Mouse (Mus musculus) frontal cortex, adult (tissue): ENCODE data around the gene Gm27027.

ENCODE experiments used
- ATAC-seq: cut with Nextera tagmentation; 2 replicates; pipeline ENCODE4 v1.9.2; 2017; ENCODE audit warnings: mild to moderate bottlenecking, moderate library complexity, mixed read lengths; ENCODE audit not compliant: low TSS enrichment

Gm27027 gene

GRCm38 (mm10) chr2:93976436-93977252, 19.5 kb downstream of the Gm27027 start:
- ATAC-seq: peak; percentile 70

GRCm38 (mm10) chr2:93975526-93976435, 20.4 kb downstream of the Gm27027 start:
- no peak for ATAC-seq

GRCm38 (mm10) chr2:93975041-93975440, 21.1 kb downstream of the Gm27027 start:
- ATAC-seq: no peak

DNA sequence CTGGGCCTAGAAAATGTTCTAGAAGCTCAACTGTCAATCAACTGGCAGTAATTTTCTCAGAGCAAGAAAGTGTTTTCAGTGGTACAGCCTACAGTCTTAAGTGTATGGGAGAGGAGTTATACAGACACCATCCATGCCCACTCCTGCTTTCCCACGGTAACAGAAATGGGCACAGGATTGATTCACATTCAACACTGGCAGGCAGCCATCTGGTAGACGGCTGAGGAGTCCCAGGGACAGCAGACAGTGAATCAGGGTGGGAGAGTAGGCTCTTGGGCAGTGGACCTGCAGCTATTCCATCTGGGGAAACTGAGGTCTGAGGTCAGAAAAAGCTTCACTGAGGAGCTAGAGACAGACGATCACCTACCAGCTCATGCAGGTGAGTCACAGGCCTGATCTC, 24.5 kb downstream of the Gm27027 start:
- ATAC-seq: 0 out of 2 replicates have a peak, but pooled peaks have one; percentile 31

DNA sequence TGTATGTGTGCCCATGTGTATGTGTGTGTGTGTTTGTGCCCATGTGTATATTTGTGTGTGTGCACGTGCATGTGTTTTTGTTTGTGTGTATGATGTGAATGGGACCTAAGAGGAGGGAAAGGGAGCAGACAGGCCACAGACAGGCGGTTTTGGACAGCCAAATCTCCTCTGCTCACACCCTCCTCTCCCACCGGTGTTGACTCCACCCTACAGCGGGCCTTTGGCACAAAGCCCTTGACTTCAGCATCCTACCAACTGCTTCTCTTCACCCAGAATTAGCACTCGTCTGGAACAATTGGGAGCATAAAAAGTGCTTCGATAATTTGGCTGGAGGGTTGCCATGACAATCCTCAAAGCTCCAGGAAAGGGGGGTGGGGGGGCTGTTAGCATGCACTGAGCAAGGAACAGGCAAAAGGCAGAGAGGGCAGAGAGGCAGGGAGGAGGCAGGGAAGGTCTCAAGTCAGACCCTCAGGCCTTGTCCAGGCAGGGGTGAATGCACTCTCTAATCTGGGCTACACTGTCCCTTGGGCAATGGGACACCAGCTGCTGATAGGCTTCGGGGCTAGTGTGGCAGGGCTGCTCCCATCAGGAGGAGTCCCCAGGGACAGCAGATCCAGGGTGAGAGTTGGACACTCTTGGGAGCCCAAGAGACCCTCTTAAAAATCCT, 31.5 kb downstream of the Gm27027 start:
- peak; percentile 44; the same call in 1 of the 2 replicates for ATAC-seq

DNA sequence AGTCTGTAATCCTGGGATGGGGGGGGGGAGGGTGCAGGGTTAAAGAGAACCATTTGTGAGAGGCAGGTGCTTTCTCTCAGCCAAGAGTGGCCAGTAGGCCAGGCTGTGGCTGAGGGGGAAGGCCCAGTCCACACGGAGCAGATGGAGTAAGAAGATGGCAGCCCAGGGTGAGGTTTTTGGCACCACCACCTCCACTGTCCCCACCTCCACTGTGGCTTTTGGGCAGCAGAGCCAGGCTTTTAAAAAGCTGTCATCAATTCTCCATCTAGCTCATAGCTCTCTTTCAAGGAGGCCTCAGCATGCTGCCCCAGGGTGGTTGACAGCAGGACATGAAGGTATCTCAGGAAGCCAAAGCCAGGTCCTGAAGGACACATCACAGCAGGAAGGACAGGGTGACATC, 32.4 kb downstream of the Gm27027 start:
- no peak for ATAC-seq

- ATAC-seq: no peak
Observed at GRCm38 (mm10) chr2:93961716-93962115, 34.4 kb downstream of the Gm27027 start.

DNA sequence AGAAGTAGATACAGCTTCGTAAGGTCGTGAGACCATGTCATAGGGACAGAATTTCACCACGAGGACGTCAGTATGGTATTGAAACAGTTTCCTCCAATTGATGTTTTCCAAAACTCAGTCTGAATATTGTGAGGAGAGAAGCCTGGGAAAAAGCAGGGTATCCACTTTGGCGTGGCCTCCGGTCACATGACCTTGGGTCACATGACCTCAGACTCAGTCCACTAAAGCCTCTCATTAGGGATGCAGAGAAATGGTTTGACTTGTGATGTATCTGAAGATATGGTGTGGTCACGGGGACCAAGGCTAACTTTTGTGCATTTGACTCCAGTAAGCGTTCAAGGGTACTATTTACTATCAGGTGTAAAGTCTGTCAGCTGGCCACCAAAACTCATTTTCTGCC, 36.8 kb downstream of the Gm27027 start:
- ATAC-seq: no peak

GRCm38 (mm10) chr2:93958216-93958615, 37.9 kb downstream of the Gm27027 start:
- ATAC-seq: peak; percentile 33

GRCm38 (mm10) chr2:93957785-93958175, 38.4 kb downstream of the Gm27027 start:
- no peak for ATAC-seq

DNA sequence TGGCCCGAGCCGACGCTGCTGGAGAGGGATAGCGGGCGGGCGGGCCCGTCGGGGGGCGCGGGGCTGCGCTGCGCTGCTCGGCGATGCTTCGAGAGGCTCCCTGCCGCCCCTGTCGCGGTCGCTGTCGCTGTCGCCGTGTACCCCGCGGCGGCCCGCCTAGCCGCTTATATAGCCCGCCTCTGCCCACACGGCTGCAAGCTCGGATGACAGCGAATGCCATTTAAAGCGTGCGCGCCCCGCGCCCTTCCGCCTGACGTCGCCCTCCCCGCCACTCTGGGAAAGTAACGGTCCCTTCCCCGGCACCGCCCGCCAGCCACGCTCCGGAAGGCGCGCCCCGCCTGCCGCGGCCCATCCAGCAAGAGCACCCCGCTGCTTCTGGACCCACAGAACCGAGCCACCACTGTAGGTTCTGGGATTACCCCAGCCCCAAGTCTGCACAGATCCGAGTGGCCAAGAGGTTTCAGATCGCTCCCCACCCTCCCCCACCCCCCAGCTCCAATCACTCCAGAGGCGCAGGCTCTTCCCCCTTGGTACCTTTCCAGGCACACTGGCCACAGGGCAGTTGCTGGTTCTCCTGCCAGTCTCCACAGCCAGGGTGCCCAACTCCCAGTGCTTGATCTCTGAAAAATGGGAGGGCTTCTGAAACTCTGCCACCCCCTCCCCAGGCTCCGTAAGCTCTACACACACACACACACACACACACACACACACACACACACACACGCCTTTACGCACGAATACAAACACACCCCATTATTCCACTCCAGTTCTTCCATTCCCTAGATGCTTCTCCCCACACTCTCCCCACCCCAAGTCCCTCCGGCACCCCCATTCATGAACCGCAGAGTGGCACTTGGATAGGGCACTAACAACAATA, 39.0 kb downstream of the Gm27027 start, which contains the start of gene Gm13889:
Gm13889 (minus strand) TSS at position 294 of the 877 bp plus-strand sequence.
- ATAC-seq: peak; percentile 38

DNA sequence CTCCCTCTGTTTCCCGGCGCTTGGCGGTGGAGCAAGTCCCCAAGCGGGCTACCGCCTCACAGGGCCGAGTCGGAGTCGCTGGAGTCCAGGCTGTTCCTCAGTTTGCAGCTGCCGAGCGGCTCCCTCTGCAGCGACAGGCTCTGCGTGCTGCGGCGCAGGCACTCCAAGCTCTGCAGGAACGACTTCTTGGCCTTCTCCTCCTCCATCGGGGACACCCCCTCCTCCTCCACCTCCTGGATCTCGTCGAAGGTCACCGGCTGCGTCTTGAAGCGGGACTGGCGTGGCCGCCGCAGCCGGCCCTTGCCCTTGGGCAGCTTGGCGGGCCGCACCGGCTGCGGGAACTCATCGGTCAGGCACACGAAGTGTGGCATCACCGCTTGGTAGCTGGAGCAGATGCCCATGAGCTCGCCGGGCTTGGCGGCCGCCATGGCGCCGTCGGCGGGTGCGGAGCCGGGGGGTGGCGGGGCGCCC, 39.8 kb downstream of the Gm27027 start:
- ATAC-seq: peak; percentile 56

GRCm38 (mm10) chr2:93955886-93956285, 40.3 kb downstream of the Gm27027 start:
- no peak for ATAC-seq

DNA sequence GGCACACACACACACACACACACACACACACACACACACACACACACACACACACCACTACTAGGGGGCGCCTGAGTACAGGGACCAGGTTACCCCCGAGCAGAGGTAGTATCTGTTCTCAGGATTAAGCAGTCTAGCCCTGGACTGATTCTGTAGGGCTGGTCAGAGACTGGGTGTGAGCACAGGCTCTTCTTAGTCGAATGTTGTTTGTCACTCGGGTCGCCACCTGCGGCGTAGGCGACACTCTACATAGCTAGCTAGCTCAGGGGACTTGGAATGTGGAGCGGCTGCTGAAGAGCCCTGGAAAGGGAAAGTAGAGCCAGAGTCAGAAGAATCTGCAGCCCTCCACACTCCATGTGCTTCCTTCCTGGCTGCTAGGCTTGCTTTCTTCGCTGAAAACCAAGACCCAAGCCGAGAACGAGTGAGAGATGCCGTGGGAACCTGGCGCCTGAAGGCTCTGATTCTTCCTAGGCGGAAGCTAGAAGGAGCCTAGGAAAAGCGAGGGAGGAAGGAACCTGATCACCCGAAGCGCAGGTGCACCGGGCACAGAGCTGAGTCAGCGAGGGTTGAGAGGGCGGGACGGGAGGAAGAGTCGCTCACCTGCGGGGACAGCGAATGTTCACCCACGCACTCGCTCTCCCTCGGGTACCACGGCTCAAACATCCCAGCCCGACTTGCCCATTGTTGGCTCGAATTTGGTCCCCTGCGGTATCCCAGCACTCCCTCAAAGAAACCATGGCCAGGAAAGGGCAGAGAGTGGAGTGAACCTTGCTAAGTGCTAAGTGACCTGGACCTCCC, 41.2 kb downstream of the Gm27027 start:
- ATAC-seq: peak; percentile 62

DNA sequence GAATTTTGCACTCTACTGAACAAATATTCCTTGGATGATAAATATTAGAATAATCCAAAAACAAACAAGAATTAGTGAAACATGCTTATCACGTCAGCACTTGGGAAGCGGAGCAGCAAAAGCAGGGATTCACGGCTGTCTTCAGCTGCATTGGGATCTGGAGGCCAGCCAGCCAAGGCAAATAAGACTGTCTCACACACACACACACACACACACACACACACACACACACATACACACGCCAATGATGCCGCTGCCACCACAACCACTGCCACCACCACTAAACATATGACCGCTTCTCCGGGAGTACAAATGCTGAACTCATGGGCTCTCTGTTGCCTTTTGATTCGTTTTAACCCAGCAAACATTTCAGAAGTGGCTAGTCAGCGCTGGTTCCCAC, 42.4 kb downstream of the Gm27027 start:
- no peak for ATAC-seq

DNA sequence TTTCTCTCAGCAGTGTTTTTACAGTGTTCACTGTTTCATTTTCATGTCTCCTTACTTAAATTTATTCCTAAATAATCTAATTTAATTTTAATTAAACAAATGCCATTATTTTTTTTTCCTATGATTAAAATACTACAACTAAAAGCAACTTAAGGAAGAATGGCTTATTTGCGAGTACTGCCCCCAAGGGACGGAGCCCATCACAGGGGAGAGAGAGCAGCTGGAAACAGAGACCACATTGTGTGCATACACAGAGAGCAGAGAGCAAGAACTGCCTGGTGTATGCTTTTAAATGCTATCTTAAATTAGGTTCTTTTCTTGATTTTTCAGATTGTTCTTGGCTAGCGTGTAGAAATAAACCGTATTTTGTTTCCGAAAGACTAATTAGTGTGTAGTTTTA, 49.2 kb downstream of the Gm27027 start:
- ATAC-seq: no peak

- no peak for ATAC-seq
Observed at GRCm38 (mm10) chr2:93944855-93945254, 51.3 kb downstream of the Gm27027 start.

GRCm38 (mm10) chr2:93944099-93944498, 52.1 kb downstream of the Gm27027 start:
- no peak for ATAC-seq

DNA sequence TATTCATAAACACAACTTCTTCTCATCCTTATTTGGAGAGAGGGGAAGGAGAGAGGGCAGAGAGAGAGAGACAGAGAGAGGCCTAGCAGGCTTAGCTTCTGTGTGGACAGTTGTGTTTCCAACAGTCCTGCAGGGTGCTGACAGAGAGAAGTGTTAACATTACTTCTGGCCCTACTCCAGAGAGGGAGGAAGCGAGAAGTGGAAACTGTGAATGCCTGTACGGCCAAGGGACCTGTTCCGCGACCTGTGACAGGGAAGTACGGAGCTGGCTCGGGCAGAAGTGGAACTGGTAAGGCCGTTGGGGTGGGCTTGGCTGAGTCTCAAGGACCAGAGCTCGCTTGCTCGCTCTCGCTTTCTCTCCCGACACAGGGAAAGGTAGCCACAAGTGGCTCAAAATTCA, 54.5 kb downstream of the Gm27027 start:
- ATAC-seq: no peak

DNA sequence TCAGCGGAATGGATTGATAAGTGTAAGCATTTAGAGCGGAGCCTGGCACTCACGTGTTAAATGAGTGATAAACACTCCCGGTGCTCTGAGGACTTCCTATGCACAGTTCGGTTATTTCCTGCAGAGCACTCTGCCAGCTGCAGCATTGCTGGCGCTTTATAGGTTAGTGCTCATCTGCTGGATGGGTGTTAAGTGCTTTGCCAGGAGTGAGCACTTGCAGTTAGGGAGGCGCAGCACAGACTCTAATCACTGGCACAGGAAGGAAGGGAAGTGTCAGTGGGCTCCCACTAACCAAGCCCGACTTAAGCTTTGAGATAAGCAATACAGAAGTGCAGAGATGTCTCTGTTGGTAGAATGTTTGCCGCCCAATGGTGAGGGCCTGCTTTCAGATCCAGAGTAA, 57.6 kb downstream of the Gm27027 start:
- ATAC-seq: peak; percentile 85
